Mouse (Mus musculus): ENCODE data around the gene Fbxo10. TPM values are rescaled to one million over a fixed set of nuclear protein-coding genes. Genes with fewer than 3 reads are reported as not detected.

Fbxo10 gene
- polyA plus RNA-seq (2012; rRNA removed), result 3.8 and 4.2 TPM in 2 replicates

DNA sequence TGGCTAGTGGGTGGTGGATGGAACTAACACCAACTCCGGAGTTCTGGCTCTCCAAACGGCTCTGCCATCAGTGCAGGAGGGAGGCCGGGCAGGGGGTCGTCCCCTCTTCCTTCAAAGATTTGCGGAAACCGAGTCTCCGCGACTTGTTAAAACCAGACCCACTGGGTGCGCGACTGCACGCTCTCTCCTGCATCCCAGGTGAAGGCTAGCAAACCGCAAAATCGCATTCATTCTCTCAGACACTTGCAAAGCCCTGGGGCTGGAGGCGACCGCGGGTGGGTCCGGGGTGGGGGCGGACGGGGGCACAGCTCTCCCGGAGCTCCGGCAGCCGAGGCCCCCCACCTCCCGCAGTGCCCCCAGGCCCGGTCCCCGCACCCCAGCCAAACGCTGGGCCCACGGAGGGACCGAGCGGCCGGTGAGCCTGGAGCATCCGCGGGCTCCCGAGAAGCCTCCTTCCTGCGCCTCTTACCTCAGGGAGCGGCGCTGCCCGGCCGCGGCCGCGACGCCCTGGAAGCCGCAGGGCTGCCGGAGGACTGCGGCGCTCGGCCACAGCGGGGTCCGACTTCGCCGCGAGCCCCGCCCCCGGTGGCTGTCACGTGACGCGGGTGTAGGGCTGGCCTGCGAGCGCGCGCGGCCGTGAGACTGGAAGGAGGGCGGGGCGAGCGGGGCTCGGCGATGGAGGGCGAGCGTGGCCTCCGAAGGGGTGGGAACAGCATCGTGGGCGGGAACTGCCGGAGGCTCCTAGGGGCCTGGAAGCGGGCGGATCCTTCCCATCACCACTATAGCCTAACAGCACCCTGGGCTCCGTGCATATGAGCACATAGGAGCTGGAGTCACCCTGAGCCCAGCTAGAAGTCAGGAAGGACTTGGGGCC lies at the start of gene Fbxo10:
Gene Fbxo10, minus strand, starts transcription at position 584 of the 874 bp plus-strand sequence.

DNA sequence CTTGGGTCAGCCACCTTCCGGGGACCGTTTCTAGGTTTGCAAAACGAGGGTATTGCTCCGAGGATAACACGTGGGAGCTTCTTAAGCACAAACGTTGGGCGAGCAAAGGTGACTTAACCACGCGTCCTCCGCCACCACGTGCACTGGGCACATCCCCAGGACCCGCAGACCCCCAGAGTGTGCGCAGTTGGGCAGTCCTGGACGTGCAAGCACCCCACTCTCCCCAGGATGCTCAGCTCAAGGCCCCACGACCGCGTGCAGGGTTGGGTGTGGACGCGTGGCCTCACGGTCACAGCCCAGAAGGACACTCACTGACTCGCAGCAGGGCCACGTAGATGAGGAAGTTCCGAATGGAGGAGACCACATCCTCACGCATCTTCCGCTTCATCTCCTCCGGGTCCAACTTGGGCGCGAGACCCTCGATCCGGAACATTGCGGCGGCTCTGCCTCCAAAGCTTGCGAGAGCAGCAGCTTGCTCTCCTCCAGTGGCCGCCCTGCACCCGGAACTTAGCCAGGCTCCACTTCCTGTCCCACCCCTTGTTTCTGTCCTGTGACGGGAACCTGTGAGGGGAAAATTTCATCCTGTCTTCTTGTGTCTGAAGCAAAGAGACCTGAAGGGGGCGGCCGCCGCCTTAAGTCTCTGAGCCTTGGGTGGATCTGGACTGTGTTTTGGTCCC lies 23.3 kb upstream of the Fbxo10 start, which contains the start of gene Tomm5:
Gene Tomm5, minus strand, starts transcription at position 514 of the 677 bp plus-strand sequence.

DNA sequence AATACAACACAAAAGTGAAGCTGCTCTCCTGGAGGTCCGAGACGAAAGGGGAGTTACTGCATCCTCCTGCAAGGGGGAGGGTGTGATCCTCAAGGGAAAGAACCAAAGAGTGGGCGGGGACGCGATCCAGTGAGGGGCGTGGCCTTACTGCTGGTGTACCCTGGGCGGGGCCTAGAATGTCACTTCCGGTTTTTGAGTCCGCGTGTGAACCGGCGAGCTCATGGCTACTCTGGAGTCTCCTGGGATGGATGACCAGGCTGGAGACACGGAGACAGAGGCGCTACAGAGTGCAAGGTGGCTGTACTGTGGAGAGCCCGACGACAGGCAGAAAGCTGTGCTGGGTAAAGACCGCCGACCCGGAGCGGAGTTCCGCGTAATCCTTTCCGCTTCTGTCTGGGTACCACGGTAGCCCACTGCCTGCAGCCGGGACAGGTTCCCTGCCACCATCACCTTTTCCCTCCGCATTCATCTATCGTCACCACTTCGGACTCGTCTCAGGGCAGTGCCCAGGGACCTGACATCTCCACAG lies 65.9 kb downstream of the Fbxo10 start, which contains the start of gene Polr1e:
Gene Polr1e, plus strand, starts transcription at position 132 of the 529 bp plus-strand sequence.

DNA sequence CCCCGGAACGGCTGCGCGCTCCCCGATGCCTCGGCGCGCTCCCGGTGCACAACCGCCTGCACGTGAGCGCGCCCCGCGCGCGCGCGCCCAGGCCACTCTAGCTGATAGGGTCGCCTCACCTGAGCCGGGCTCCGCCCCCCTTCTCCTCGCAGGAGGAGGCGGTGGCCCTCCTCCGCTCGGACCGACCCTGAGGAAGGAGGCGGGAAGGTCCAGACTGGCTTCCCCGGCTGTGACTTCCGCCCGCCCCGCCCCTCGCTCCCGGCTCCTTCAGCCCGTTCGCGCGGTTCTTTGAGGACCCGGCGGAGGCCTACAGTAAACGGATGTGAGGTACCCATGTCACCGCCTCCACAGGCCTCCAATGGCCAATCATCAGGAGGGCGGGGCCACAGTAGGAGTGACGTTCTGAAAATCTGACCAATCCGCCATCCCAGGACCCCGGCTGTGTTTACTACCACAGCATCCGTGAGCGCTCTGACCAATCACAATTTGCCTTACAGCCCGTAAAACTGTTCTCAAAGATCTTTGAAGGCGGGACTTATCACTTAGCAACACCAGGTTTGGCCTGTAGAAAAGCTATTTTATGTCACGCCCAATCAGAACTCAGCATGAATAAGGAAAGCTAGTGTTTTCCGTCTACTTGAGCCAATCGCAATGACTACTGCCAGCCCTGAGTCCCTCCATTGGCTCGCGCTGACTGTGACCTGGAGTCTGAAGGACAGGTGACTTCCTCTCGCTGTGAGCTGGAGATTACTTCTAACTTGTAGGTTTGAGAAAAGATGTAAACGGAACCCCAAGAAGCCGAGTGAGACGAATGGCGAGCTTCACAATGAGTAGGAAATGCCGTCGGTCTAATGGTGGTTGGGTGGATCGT lies 72.1 kb downstream of the Fbxo10 start, which contains the start of gene Zbtb5:
Gene Zbtb5, minus strand, starts transcription at position 308 of the 871 bp plus-strand sequence.

Other genes starting within 250 kb of the Fbxo10 start
- 42.8 and 64.3 TPM in 2 replicates for gene Grhpr, start 103.2 kb downstream of the Fbxo10 start, polyA plus RNA-seq (2012; rRNA removed)
- 3.7 and 4.4 TPM in 2 replicates for gene Zbtb5, start 72.2 kb downstream of the Fbxo10 start, polyA plus RNA-seq (2012; rRNA removed)
- 1.3 and 1.4 TPM in 2 replicates for gene Polr1e, start 66.0 kb downstream of the Fbxo10 start, polyA plus RNA-seq (2012; rRNA removed)
- gene Tomm5, start 23.5 kb upstream of the Fbxo10 start, polyA plus RNA-seq (2012; rRNA removed), result 28.7 and 32.5 TPM in 2 replicates
- 1.2 and 1.3 TPM in 2 replicates for gene Frmpd1, start 100.3 kb upstream of the Fbxo10 start, polyA plus RNA-seq (2012; rRNA removed)
- 0.19 and 0.38 TPM in 2 replicates for gene Trmt10b, start 212.5 kb upstream of the Fbxo10 start, polyA plus RNA-seq (2012; rRNA removed)

Data from stomach, adult 2 months (tissue).